Mouse (Mus musculus): ENCODE results near the gene Frmd4b. TPM values are rescaled to one million over a fixed set of nuclear protein-coding genes. Genes with fewer than 3 reads are reported as not detected.
"Not testable (repeated sequence)": the region's sequence is repeated elsewhere in the genome, so short reads cannot be mapped to it uniquely, and the experiment has no call there.

Gene Frmd4b
- polyA plus RNA-seq, 1 experiment from 2014 or later: 7.7 TPM

- Histone ChIP-seq H3K36me3 (no peaks in the 10 kb centered on the region), H3K4me1 (no peaks in the 10 kb centered on the region), H3K4me3 (no peak overlapping the region), H3K9ac (no peak overlapping the region), H3K27me3 (replicated peaks) (0 out of 2 replicates have a peak, but pooled peaks cover 4% of the 10 kb centered on the region), H3K9me3 (replicated peaks) (no peaks in the 10 kb centered on the region), H3K4me2 (no peak overlapping the region), H3K27ac (no peak overlapping the region)
- no peak for ATAC-seq
- WGBS (ENCODE audit: insufficient replicate concordance): 36% methylated on average over 1 of the region's 1 CpGs
Measured at GRCm38 (mm10) chr6:97370460-97370859, 246.9 kb downstream of the Frmd4b start.

GRCm38 (mm10) chr6:97363846-97364245 is 253.5 kb downstream of the Frmd4b start:
- no peaks in the 10 kb centered on the region for H3K36me3 ChIP-seq
- WGBS (ENCODE audit: insufficient replicate concordance): 77% methylated on average over 2 of the region's 2 CpGs
- no peak for ATAC-seq

GRCm38 (mm10) chr6:97357606-97358005 is 259.7 kb downstream of the Frmd4b start:
- H3K36me3 ChIP-seq; H3K27me3 ChIP-seq (replicated peaks); H3K9me3 ChIP-seq (replicated peaks); H3K27ac ChIP-seq; ATAC-seq; H3K4me2 ChIP-seq; H3K4me3 ChIP-seq; H3K9ac ChIP-seq: not testable (repeated sequence)
- peaks cover 10% of the 10 kb centered on the region; the same call in 1 of the 2 replicates for H3K4me1 ChIP-seq
- 72% methylated on average over 4 of the region's 4 CpGs for WGBS (ENCODE audit: insufficient replicate concordance)

More at GRCm38 (mm10) chr6:97363846-97364245, 253.5 kb downstream of the Frmd4b start:
- Histone ChIP-seq H3K4me1 (no peaks in the 10 kb centered on the region), H3K4me2 (no peak overlapping the region), H3K9me3 (replicated peaks) (no peaks in the 10 kb centered on the region), H3K27me3 (replicated peaks) (0 out of 2 replicates have a peak, but pooled peaks cover 4% of the 10 kb centered on the region), H3K4me3 (no peak overlapping the region), H3K9ac (no peak overlapping the region), H3K27ac (no peak overlapping the region)

GRCm38 (mm10) chr6:97356612-97357011 is 260.7 kb downstream of the Frmd4b start:
- Histone ChIP-seq H3K4me3 (no peak overlapping the region), H3K27me3 (replicated peaks) (no peaks in the 10 kb centered on the region), H3K9ac (no peak overlapping the region), H3K27ac (no peak overlapping the region), H3K36me3 (no peaks in the 10 kb centered on the region), H3K9me3 (replicated peaks) (no peaks in the 10 kb centered on the region), H3K4me2 (no peak overlapping the region), H3K4me1 (peaks cover 20% of the 10 kb centered on the region)
- 62% methylated on average over 7 of the region's 7 CpGs for WGBS (ENCODE audit: insufficient replicate concordance)
- ATAC-seq: no peak

GRCm38 (mm10) chr6:97355141-97355540 is 262.2 kb downstream of the Frmd4b start:
- no peak for ATAC-seq

GRCm38 (mm10) chr6:97353933-97354332 is 263.4 kb downstream of the Frmd4b start:
- no peak for ATAC-seq
- Histone ChIP-seq H3K9me3 (replicated peaks) (no peaks in the 10 kb centered on the region), H3K4me2 (peak overlapping the region; percentile 48), H3K4me3 (peak overlapping the region; percentile 44), H3K27me3 (replicated peaks) (no peaks in the 10 kb centered on the region), H3K36me3 (no peaks in the 10 kb centered on the region), H3K27ac (peak overlapping the region; percentile 54; the same call in 1 of the 2 replicates), H3K4me1 (peaks cover 42% of the 10 kb centered on the region), H3K9ac (0 out of 2 replicates have a peak overlapping the region, but pooled peaks have one; percentile 22)
- 19% methylated on average over 5 of the region's 5 CpGs for WGBS (ENCODE audit: insufficient replicate concordance)

More at GRCm38 (mm10) chr6:97355141-97355540, 262.2 kb downstream of the Frmd4b start:
- Histone ChIP-seq H3K4me2 (0 out of 2 replicates have a peak overlapping the region, but pooled peaks have one; percentile 11), H3K9ac (no peak overlapping the region), H3K27me3 (replicated peaks) (no peaks in the 10 kb centered on the region), H3K36me3 (no peaks in the 10 kb centered on the region), H3K27ac (0 out of 2 replicates have a peak overlapping the region, but pooled peaks have one; percentile 10), H3K4me1 (peaks cover 30% of the 10 kb centered on the region), H3K9me3 (replicated peaks) (no peaks in the 10 kb centered on the region), H3K4me3 (no peak overlapping the region)
- 49% methylated on average over 8 of the region's 8 CpGs for WGBS (ENCODE audit: insufficient replicate concordance)

GRCm38 (mm10) chr6:97353371-97353770 is 264.0 kb downstream of the Frmd4b start:
- H3K4me2 ChIP-seq: peak overlapping the region; percentile 48
- WGBS (ENCODE audit: insufficient replicate concordance): 43% methylated on average over 6 of the region's 6 CpGs
- peaks cover 43% of the 10 kb centered on the region for H3K4me1 ChIP-seq
- H3K36me3 ChIP-seq: no peaks in the 10 kb centered on the region
- H3K4me3 ChIP-seq: peak overlapping the region; percentile 44
- peak overlapping the region; percentile 54; the same call in 1 of the 2 replicates for H3K27ac ChIP-seq
- H3K27me3 ChIP-seq (replicated peaks): no peaks in the 10 kb centered on the region
- H3K9me3 ChIP-seq (replicated peaks): no peaks in the 10 kb centered on the region
- no peak overlapping the region for H3K9ac ChIP-seq
- no peak for ATAC-seq

- Histone ChIP-seq H3K9ac (no peak overlapping the region), H3K9me3 (replicated peaks) (no peaks in the 10 kb centered on the region), H3K27me3 (replicated peaks) (no peaks in the 10 kb centered on the region), H3K27ac (no peak overlapping the region), H3K4me3 (peak overlapping the region; percentile 6; the same call in 1 of the 2 replicates), H3K36me3 (no peaks in the 10 kb centered on the region), H3K4me1 (peaks cover 43% of the 10 kb centered on the region), H3K4me2 (peak overlapping the region; percentile 41)
- 30% methylated on average over 10 of the region's 10 CpGs for WGBS (ENCODE audit: insufficient replicate concordance)
- no peak for ATAC-seq
Measured at GRCm38 (mm10) chr6:97352505-97353154, 264.7 kb downstream of the Frmd4b start.

- Histone ChIP-seq H3K4me1 (peaks cover 35% of the 10 kb centered on the region), H3K4me3 (no peak overlapping the region), H3K4me2 (0 out of 2 replicates have a peak overlapping the region, but pooled peaks have one; percentile 1), H3K9ac (no peak overlapping the region), H3K36me3 (no peaks in the 10 kb centered on the region), H3K27me3 (replicated peaks) (no peaks in the 10 kb centered on the region), H3K27ac (peak overlapping the region; percentile 65), H3K9me3 (replicated peaks) (no peaks in the 10 kb centered on the region)
- 17% methylated on average over 8 of the region's 8 CpGs for WGBS (ENCODE audit: insufficient replicate concordance)
- peak; percentile 44; the same call in 1 of the 2 replicates for ATAC-seq
Measured at GRCm38 (mm10) chr6:97349355-97350138, 267.8 kb downstream of the Frmd4b start.

GRCm38 (mm10) chr6:97346932-97347331 is 270.4 kb downstream of the Frmd4b start:
- no peak overlapping the region for H3K4me3 ChIP-seq
- no peaks in the 10 kb centered on the region for H3K9me3 ChIP-seq (replicated peaks)
- H3K9ac ChIP-seq: no peak overlapping the region
- WGBS (ENCODE audit: insufficient replicate concordance): 73% methylated on average over 1 of the region's 1 CpGs
- no peak overlapping the region for H3K4me2 ChIP-seq
- H3K36me3 ChIP-seq: no peaks in the 10 kb centered on the region
- ATAC-seq: no peak
- no peaks in the 10 kb centered on the region for H3K27me3 ChIP-seq (replicated peaks)
- H3K4me1 ChIP-seq: peaks cover 26% of the 10 kb centered on the region
- no peak overlapping the region for H3K27ac ChIP-seq

GRCm38 (mm10) chr6:97346527-97346926 is 270.8 kb downstream of the Frmd4b start:
- H3K27me3 ChIP-seq (replicated peaks): no peaks in the 10 kb centered on the region
- H3K4me1 ChIP-seq: peaks cover 22% of the 10 kb centered on the region
- H3K27ac ChIP-seq: no peak overlapping the region
- WGBS (ENCODE audit: insufficient replicate concordance): 65% methylated on average over 10 of the region's 10 CpGs
- no peak overlapping the region for H3K4me2 ChIP-seq
- no peak overlapping the region for H3K4me3 ChIP-seq
- no peak overlapping the region for H3K9ac ChIP-seq
- no peaks in the 10 kb centered on the region for H3K9me3 ChIP-seq (replicated peaks)
- H3K36me3 ChIP-seq: no peaks in the 10 kb centered on the region
- no peak for ATAC-seq

GRCm38 (mm10) chr6:97345921-97346320 is 271.4 kb downstream of the Frmd4b start:
- 74% methylated on average over 2 of the region's 2 CpGs for WGBS (ENCODE audit: insufficient replicate concordance)
- Histone ChIP-seq H3K36me3 (no peaks in the 10 kb centered on the region), H3K4me2 (no peak overlapping the region), H3K4me1 (peaks cover 18% of the 10 kb centered on the region), H3K9me3 (replicated peaks) (no peaks in the 10 kb centered on the region), H3K27ac (no peak overlapping the region), H3K9ac (no peak overlapping the region), H3K4me3 (no peak overlapping the region), H3K27me3 (replicated peaks) (no peaks in the 10 kb centered on the region)
- no peak for ATAC-seq

Data from liver, embryonic 12.5 days (tissue).